19 mouse cellular contexts compared by ENCODE assay signal in the genomic region with DNA sequence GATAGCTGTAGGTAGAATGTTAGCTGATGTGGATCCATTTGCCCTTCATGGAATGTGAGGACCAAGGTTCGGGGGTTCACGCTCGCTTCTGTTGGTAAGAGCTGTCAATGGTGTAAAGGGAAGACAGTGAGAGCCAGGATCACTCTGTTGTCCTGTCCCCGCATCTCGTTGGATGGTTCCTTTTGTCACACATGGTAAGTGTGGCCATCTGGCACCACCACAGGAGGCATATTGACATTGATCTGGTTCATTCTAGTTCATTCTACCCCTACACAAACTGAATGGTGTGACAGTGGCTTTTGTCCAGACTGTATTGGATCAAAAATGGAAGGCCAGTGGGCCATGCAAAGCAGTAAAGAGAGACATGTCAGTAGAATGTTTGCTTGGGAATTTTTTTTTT.
DNase-seq lines count a peak whose midpoint lies in the region; ATAC-seq and TF ChIP-seq lines count a peak whose summit lies in the region.
"Had no signal": no experiment of that assay in that cellular context is flagged by ENCODE, and none has a peak within 500 bp of the region (broad histone marks: within the 10 kb centered on the region; RNA-seq: fewer than 3 reads in every experiment).

No protein-coding gene starts in this region.

- no peaks in the 10 kb centered on the region for H3K4me1 ChIP-seq in midbrain, postnatal 0 days (ENCODE audit: insufficient read depth, low read length)
- peaks cover 6% of the 10 kb centered on the region; the same call in 1 of the 2 replicates for H3K4me1 ChIP-seq in midbrain, embryonic 10.5 days
- no peaks in the 10 kb centered on the region for H3K4me1 ChIP-seq in lung, postnatal 0 days (ENCODE audit: insufficient read depth, low read depth, low read length)
- H3K4me1 ChIP-seq: embryonic facial prominence, embryonic 15.5 days; forebrain, embryonic 15.5 days; intestine, embryonic 15.5 days; kidney, embryonic 15.5 days; limb, embryonic 13.5 days; midbrain, embryonic 12.5 days had no signal

- no peak overlapping the region for H3K4me2 ChIP-seq in midbrain, postnatal 0 days (ENCODE audit: low read depth, low read length, poor library complexity, severe bottlenecking)
- H3K4me2 ChIP-seq in lung, postnatal 0 days (replicated peaks; ENCODE audit: low read depth, low read length), result no peak overlapping the region
- H3K4me2 ChIP-seq: embryonic facial prominence, embryonic 15.5 days; forebrain, embryonic 15.5 days; intestine, embryonic 15.5 days; kidney, embryonic 15.5 days; limb, embryonic 13.5 days; midbrain, embryonic 12.5 days had no signal

- TF ChIP-seq EP300 in lung, postnatal 0 days (IDR thresholded peaks at IDR 0.05), result no peak

- H3K9ac ChIP-seq in midbrain, postnatal 0 days (replicated peaks; ENCODE audit: low read length, poor library complexity, severe bottlenecking), result no peak overlapping the region
- no peak overlapping the region for H3K9ac ChIP-seq in lung, postnatal 0 days (replicated peaks; ENCODE audit: low read depth)
- H3K9ac ChIP-seq: embryonic facial prominence, embryonic 15.5 days; forebrain, embryonic 15.5 days; intestine, embryonic 15.5 days; kidney, embryonic 15.5 days; limb, embryonic 13.5 days; liver, postnatal 0 days; midbrain, embryonic 12.5 days had no signal

- no peaks in the 10 kb centered on the region for H3K9me3 ChIP-seq in midbrain, postnatal 0 days (ENCODE audit: low read length)
- H3K9me3 ChIP-seq in midbrain, embryonic 10.5 days (replicated peaks), result no peaks in the 10 kb centered on the region
- no peaks in the 10 kb centered on the region for H3K9me3 ChIP-seq in lung, postnatal 0 days (ENCODE audit: low read length)
- H3K9me3 ChIP-seq: embryonic facial prominence, embryonic 15.5 days; forebrain, embryonic 15.5 days; intestine, embryonic 15.5 days; kidney, embryonic 15.5 days; midbrain, embryonic 12.5 days had no signal

- no peaks in the 10 kb centered on the region for H3K27me3 ChIP-seq in midbrain, postnatal 0 days (ENCODE audit: insufficient read depth, low read length)
- no peaks in the 10 kb centered on the region for H3K27me3 ChIP-seq in midbrain, embryonic 10.5 days (ENCODE audit: low read depth, poor library complexity, severe bottlenecking)
- no peaks in the 10 kb centered on the region for H3K27me3 ChIP-seq in lung, postnatal 0 days (replicated peaks; ENCODE audit: insufficient read depth, low read length)
- H3K27me3 ChIP-seq: embryonic facial prominence, embryonic 15.5 days; forebrain, embryonic 15.5 days; intestine, embryonic 15.5 days; kidney, embryonic 15.5 days; limb, embryonic 13.5 days; midbrain, embryonic 12.5 days had no signal

- no peak overlapping the region for H3K27ac ChIP-seq in midbrain, postnatal 0 days (ENCODE audit: low read depth, low read length)
- no peak overlapping the region for H3K27ac ChIP-seq in midbrain, embryonic 10.5 days (replicated peaks)
- H3K27ac ChIP-seq in lung, postnatal 0 days (ENCODE audit: low read length), result no peak overlapping the region
- H3K27ac ChIP-seq: embryonic facial prominence, embryonic 15.5 days; forebrain, embryonic 15.5 days; intestine, embryonic 15.5 days; kidney, embryonic 15.5 days; limb, embryonic 13.5 days; midbrain, embryonic 12.5 days had no signal

- TF ChIP-seq CTCF in midbrain, postnatal 0 days (IDR thresholded peaks at IDR 0.05), result no peak
- no peak for TF ChIP-seq CTCF in lung, postnatal 0 days (IDR thresholded peaks at IDR 0.05)

- peak; percentile 79 for DNase-seq in midbrain, postnatal 0 days (ENCODE audit: low spot score)
- DNase-seq in midbrain, embryonic 10.5 days (ENCODE audit: low spot score), result no peak
- DNase-seq in cerebellum, postnatal 14 days, result peak; percentile 68 to 80
- DNase-seq in lung, postnatal 0 days (ENCODE audit: low spot score), result no peak
- no peak for DNase-seq in ovary, postnatal 10 days (ENCODE audit: low spot score)
- no peak for DNase-seq in Muller cell, postnatal 12 days (ENCODE audit: inconsistent ontology term)
- DNase-seq: gastrocnemius, postnatal 25 days; heart, postnatal 10 days; liver, postnatal 0 days; lung, postnatal 4 days; right cerebral cortex, postnatal 25 days had no signal

- H3K36me3 ChIP-seq in midbrain, postnatal 0 days (ENCODE audit: insufficient read depth, low read length), result no peaks in the 10 kb centered on the region
- 0 out of 2 replicates have a peak, but pooled peaks cover 4% of the 10 kb centered on the region for H3K36me3 ChIP-seq in midbrain, embryonic 10.5 days
- H3K36me3 ChIP-seq in lung, postnatal 0 days (ENCODE audit: insufficient read depth, low read length), result no peaks in the 10 kb centered on the region
- H3K36me3 ChIP-seq: embryonic facial prominence, embryonic 15.5 days; forebrain, embryonic 15.5 days; intestine, embryonic 15.5 days; kidney, embryonic 15.5 days; midbrain, embryonic 12.5 days had no signal

- no peak; the same call in 1 of the 2 replicates for ATAC-seq in midbrain, postnatal 0 days (ENCODE audit: low FRiP score)
- ATAC-seq in cerebellum, adult (ENCODE audit: insufficient number of reproducible peaks, low FRiP score, low TSS enrichment), result peak; percentile 96
- ATAC-seq in lung, postnatal 0 days, result no peak
- ATAC-seq: forebrain, embryonic 15.5 days; intestine, embryonic 15.5 days; liver, postnatal 0 days had no signal

- no peak overlapping the region for H3K4me3 ChIP-seq in midbrain, postnatal 0 days (ENCODE audit: low read depth, low read length)
- no peak overlapping the region for H3K4me3 ChIP-seq in midbrain, embryonic 10.5 days
- no peak overlapping the region for H3K4me3 ChIP-seq in lung, postnatal 0 days (ENCODE audit: low read depth, low read length)
- H3K4me3 ChIP-seq: embryonic facial prominence, embryonic 15.5 days; forebrain, embryonic 15.5 days; intestine, embryonic 15.5 days; kidney, embryonic 15.5 days; limb, embryonic 13.5 days; midbrain, embryonic 12.5 days; myocyte had no signal

- 60% methylated on average over 5 of the region's 5 CpGs for WGBS in midbrain, postnatal 0 days
- 74% methylated on average over 5 of the region's 5 CpGs for WGBS in midbrain, embryonic 10.5 days
- 96% methylated on average over 5 of the region's 5 CpGs for WGBS in lung, postnatal 0 days

Comparison
In these comparisons a context has a peak if more than half of its experiments do, and no peak if none do; other contexts are left out.
1. DNase-seq: peak in midbrain, postnatal 0 days (single experiment) and cerebellum, postnatal 14 days (2 of 2); none in midbrain, embryonic 10.5 days (single experiment), lung, postnatal 0 days (single experiment), ovary, postnatal 10 days (single experiment) and Muller cell, postnatal 12 days (single experiment).